Mouse (Mus musculus) fibroblast of lung, adult 2 months (primary cell): ENCODE measurements at regions not wholly inside any gene's neighbourhood (a gene's known extent, or its start where the extent isn't known, plus 50 kb on each side); places are given as distances from the start of the nearest gene placed in this dataset.

ENCODE experiments used
- DNase-seq: peaks from one replicate; pipeline ENCODE4 v3.0.0-alpha.2; 2011; ENCODE audit warnings: low read depth

GRCm38 (mm10) chr3:148158533-148158932 lies 831.8 kb downstream of the Adgrl2 start:
- DNase-seq, result no peak

GRCm38 (mm10) chr3:148143776-148144175 lies 846.6 kb downstream of the Adgrl2 start:
- no peak for DNase-seq

DNA sequence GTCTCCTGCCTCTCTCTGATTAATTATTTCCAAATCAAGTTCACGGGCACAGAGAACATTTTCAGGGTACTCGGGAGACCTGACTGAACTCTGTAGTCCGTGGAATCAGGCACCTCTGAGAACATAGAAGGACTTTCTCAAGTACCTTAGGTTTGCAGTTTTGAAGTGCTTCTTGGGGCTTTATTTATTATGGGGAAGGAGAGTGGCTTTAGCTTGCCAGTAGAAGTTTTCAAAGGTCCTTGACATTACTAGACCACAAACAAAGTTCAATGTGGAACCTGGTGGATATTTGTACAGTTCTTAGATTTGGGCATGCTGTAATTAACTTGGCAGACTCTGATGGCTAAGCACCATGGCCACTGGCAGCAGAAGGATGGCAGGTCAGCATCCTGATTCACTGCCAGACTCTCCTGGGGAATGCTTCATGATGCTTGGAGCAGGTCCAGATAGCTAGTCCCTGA lies 853.5 kb downstream of the Adgrl2 start:
- no peak for DNase-seq

DNA sequence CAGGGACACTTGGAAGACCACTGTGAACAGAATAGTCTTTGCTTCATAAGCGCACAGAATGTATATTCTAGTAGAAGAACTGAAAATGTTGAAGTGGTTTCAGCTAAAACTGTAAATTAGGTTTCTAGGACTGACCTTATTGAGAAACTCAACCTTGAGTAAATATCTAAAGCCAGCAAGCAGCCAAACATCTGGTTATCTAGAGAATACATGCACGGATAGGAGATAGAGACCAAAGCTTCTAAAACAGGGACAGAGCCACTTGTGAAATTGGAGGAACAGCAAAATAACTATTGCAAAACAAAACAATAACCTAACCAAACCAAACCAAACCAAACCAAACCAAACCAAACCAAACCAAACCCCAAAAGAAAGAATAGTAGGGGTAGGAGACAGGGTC lies 855.7 kb downstream of the Adgrl2 start:
- DNase-seq, result no peak

GRCm38 (mm10) chr3:148115576-148115975 lies 874.8 kb downstream of the Adgrl2 start:
- DNase-seq, result no peak

- no peak for DNase-seq
Measured at GRCm38 (mm10) chr3:148112204-148112603, 878.2 kb downstream of the Adgrl2 start.

- no peak for DNase-seq
Measured at GRCm38 (mm10) chr3:148107031-148107430, 883.3 kb downstream of the Adgrl2 start.

DNA sequence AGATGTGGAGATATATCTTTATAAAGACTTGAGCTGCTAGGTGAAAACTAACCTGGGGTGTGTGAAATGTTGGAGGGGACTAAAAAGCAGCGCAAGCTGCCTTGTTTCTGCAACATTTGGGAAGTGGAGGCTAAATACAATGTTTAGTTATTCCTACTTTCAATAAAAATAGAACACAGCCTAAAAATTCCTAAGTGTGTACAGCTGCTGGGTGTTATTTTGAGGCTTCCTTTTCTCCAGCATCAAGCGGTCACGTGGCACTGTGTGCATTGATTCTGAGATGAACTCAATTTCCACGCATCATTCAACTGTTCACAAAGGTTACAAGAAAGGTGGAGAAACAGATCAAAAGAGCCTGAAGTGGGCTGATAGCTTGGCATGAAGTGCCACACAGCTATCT lies 896.4 kb downstream of the Adgrl2 start:
- no peak for DNase-seq

DNA sequence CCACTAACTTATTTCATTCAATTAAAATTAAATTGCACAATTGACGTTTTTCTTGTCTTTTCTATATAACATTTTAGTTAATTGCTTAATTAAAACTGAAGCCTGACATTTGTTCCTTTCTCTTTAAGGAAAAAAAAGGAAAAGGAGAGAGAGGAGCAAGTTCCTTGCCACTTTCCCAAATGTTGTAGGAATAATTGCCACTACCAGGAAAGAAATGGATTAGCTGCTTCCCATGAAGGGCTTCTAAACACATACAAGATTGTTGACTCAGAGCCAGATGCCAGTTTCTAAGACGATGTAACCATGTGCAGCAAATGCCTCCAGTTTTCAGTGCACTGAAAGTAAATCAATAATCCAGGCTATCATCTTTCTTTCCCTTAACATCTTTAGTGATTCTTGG lies 914.5 kb downstream of the Adgrl2 start:
- no peak for DNase-seq

GRCm38 (mm10) chr3:148066701-148067100 lies 923.7 kb downstream of the Adgrl2 start:
- no peak for DNase-seq

GRCm38 (mm10) chr3:148056074-148056473 lies 934.3 kb downstream of the Adgrl2 start:
- no peak for DNase-seq

DNA sequence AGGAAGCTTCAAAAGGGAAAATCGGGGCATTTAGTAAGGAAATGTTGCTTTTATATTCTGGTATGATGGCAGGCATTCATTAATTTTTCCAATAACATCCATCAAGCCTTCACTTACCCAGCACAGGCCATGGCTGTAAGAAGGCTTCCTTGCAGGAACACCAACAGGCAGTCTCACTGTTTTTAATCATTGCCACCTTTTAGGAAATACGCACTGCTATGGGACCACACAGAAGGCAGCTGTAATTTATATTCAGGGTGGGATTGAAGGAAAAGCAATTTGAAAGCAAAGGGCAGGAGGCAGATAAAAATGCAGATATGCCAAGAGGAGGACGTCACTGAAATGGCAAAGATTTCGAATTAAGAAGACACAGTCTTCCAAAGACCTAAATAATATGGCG lies 937.8 kb downstream of the Adgrl2 start:
- DNase-seq, result no peak

DNA sequence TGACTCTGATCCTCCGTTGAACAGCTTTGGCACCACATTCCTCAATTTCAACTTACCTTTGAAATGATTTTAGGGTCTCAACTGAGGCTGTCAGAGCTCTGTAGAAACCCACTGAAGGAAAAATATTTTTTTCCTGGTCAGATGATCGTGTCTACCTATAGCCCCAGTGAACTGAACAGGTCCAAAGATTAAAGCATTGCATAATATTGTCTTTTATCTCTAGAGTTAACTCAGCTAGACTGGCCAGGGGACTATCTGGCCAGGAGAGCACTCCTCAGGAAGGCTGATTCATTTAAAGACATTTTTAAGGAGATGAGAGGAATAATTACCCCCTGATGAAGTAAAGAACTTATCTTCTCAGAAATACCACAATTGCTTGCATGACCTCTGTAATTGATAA lies 942.1 kb downstream of the Adgrl2 start:
- no peak for DNase-seq

DNA sequence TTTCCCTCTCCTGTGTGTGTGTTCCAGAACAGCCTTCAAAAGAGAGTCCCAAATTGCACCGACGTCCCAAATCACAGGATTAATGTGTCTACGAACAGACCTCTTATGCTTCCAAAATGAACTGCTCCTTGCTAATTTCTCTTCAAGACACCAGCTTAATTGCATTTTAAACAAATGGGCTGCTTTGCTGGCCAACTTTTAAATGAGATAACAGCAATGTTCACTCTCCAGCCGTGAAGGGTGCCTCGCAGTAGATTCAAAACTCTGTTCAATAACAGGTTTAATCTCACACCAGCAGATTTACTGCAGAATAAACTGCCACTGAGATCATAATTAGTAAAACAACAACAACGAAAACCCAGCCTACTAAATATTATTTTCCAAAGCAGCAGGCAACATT lies 957.8 kb downstream of the Adgrl2 start:
- no peak for DNase-seq

GRCm38 (mm10) chr3:148005831-148006230 lies 984.5 kb downstream of the Adgrl2 start:
- no peak for DNase-seq

- DNase-seq, result no peak
Measured at GRCm38 (mm10) chr3:148004006-148004405, 986.3 kb downstream of the Adgrl2 start.

DNA sequence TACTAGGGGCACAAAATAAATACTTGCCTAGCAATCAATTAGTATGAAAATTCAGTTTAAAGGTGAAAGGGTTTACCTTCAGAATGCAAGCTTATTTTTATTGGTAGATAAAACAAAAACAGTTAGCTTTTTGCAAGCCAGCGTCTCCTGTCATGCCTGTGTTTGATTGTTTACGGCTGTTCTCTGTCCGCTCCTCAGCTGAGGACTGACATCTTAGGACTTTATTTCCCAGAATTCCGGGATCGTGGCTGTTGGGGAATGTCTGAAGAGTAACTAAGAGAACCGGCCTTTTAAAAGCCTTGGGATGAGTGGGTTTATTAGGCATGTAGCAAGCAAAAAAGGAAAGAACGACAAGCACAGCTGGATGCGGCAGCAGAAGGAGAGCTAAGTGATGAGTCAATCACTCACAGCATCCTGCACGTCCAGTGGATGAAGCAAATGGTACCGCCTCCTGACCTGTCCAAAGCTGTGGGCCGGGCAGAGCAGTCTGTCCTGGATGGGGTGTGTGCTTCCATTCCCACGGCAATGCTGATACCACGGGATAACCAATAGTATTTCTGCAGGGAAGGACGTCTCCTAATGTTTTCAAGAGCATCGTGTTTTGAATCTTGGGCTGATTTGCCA lies 990.9 kb downstream of the Adgrl2 start:
- DNase-seq, result no peak

- no peak for DNase-seq
Measured at GRCm38 (mm10) chr3:147991738-147992137, 998.6 kb downstream of the Adgrl2 start.

DNA sequence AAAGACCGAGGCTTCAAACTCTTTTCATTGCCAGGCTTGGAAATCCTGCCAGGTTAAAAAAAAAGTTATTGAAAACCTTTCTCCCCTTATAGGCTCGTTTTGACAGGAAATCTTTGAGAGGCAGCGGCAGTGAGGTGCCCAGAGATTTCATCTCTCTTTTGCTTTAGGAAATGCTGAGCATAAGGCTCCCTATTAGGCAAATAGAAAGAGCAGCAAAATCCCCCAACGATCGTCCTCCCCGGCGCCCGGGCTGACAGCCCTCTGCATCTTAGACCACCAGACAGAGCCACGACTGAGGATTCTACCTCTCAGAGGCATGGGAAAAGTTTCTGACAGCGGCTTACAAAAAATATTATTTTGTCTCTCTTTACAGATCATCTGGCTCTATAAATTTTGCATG lies 999.5 kb downstream of the Adgrl2 start:
- DNase-seq, result no peak

GRCm38 (mm10) chr3:147982831-147983230 lies 1007.5 kb downstream of the Adgrl2 start:
- no peak for DNase-seq

DNA sequence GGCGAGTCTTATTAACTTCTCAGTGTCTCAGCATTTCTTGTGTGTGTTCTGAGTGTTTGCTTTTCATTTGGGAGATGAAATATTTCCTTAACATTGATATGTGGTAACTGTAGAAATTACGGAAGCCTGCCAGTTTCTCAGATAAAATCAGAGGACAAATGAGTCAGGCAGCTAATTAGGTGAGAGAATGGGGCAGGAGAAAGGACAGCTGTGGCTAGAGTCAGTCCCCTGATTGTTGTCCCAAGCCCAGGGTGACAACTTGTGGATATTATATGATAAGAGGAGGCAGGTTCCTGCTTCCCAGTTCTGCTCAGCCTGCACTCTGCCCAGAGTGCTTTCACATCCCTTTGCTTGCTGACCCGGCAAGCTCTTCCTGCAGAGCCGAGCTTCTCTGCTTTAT lies 1008.7 kb downstream of the Adgrl2 start:
- DNase-seq, result no peak

DNA sequence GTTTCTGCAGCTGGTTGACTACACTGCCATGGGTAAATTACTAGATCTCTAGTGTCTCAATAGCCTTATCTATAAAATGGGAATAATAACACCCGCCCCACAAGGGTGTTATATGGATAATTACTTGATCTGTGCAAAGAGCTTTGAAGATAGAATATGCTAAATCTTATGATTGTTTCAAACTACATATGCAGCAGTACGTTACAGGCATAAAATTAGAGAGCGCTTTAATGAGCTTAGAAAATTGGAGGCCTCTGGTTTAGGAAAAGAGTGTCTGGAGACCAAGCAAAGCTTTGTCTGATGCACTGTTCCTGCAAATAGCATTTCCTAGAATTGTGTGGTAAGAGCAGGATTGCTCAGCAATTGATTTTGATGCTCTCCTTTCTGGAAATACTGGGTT lies 1013.8 kb downstream of the Adgrl2 start:
- no peak for DNase-seq

- no peak for DNase-seq
Measured at GRCm38 (mm10) chr3:147976069-147976468, 1014.3 kb downstream of the Adgrl2 start.

GRCm38 (mm10) chr3:147975500-147975899 lies 1014.9 kb downstream of the Adgrl2 start:
- no peak for DNase-seq

- DNase-seq, result no peak
Measured at GRCm38 (mm10) chr3:147974515-147974914, 1015.8 kb downstream of the Adgrl2 start.
